ENCODE assay signal across 2 mouse cellular contexts in the genomic region with DNA sequence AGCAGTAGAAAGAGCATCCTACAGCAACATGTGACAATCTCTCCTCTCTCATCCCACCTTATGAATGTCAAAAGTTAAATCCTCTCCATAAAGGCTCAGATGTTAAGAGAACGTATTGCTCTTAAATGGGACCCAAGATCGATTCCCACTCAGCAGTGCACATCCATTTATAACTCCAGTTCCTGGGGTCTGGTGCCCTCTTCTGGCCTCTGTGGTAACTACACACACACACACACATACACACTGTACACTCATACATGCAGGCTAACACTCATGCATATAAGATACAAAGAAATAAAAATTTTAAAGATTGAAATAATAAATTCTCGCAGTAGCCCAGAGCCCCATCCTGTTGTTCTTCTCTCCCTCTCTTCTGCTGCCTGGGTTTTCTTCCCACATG.
TF ChIP-seq lines count a peak whose summit lies in the region.

No protein-coding gene starts in this region.

TF ChIP-seq in CH12.LX, 34 proteins besides CTCF, POLR2A, EP300 and RAD21:
- TF ChIP-seq USF1 (IDR thresholded peaks at IDR 0.05; ENCODE audit: low read depth, low read length) (no peak), JUN (IDR thresholded peaks at IDR 0.05; ENCODE audit: insufficient read depth, low read depth, low read length) (no peak), TBP (conservative IDR thresholded peaks at IDR 0.05; ENCODE audit: low read depth, low read length) (no peak), CHD2 (IDR thresholded peaks at IDR 0.05; ENCODE audit: low read length) (no peak), GABPA (IDR thresholded peaks at IDR 0.05; ENCODE audit: insufficient replicate concordance, low read depth, low read length) (no peak), MAFK (IDR thresholded peaks at IDR 0.05; ENCODE audit: insufficient replicate concordance, low read length) (no peak), SIN3A (IDR thresholded peaks at IDR 0.05; ENCODE audit: low read length) (no peak), MAZ (IDR thresholded peaks at IDR 0.05; ENCODE audit: low read depth, low read length) (no peak), USF2 (conservative IDR thresholded peaks at IDR 0.05; ENCODE audit: low read depth, low read length) (no peak), MAX (IDR thresholded peaks at IDR 0.05; ENCODE audit: low read length) (no peak), ZMIZ1 (IDR thresholded peaks at IDR 0.05; ENCODE audit: low read depth, low read length) (no peak), RCOR1 (conservative IDR thresholded peaks at IDR 0.05; ENCODE audit: low read depth, low read length) (no peak), KAT2A (IDR thresholded peaks at IDR 0.05; ENCODE audit: insufficient replicate concordance, low read length) (no peak), NELFE (IDR thresholded peaks at IDR 0.05; ENCODE audit: low read depth, low read length) (no peak), E2F4 (IDR thresholded peaks at IDR 0.05; ENCODE audit: insufficient replicate concordance, low read depth, low read length) (no peak), NRF1 (IDR thresholded peaks at IDR 0.05; ENCODE audit: low read depth, low read length) (no peak), ETS1 (conservative IDR thresholded peaks at IDR 0.05; ENCODE audit: low read depth, low read length) (no peak), UBTF (IDR thresholded peaks at IDR 0.05; ENCODE audit: low read depth, low read length) (no peak)

TF ChIP-seq in MEL, 35 proteins besides CTCF, POLR2A, EP300 and RAD21 (continued from another document):
- no peak for TF ChIP-seq NELFE (IDR thresholded peaks at IDR 0.05; ENCODE audit: low read depth, low read length)
- TF ChIP-seq MXI1 (IDR thresholded peaks at IDR 0.05; ENCODE audit: low read depth, low read length) = no peak
- TF ChIP-seq BHLHE40 (IDR thresholded peaks at IDR 0.05; ENCODE audit: borderline replicate concordance, low read depth, low read length) = no peak
- no peak for TF ChIP-seq POLR2AphosphoS5 (IDR thresholded peaks at IDR 0.05; ENCODE audit: borderline replicate concordance, low read depth, low read length)
- no peak for TF ChIP-seq MYB (IDR thresholded peaks at IDR 0.05; ENCODE audit: low read depth, low read length)
- TF ChIP-seq MEF2A (IDR thresholded peaks at IDR 0.05; ENCODE audit: extremely low read depth, insufficient replicate concordance, low read depth, low read length, poor library complexity, severe bottlenecking) = no peak
- TF ChIP-seq ZMIZ1 (IDR thresholded peaks at IDR 0.05; ENCODE audit: low read depth, low read length) = no peak
- TF ChIP-seq POLR2AphosphoS2 (IDR thresholded peaks at IDR 0.05; ENCODE audit: low read length) = no peak
- no peak for TF ChIP-seq KAT2A (conservative IDR thresholded peaks at IDR 0.05; ENCODE audit: low read depth, low read length)
- TF ChIP-seq CHD1 (IDR thresholded peaks at IDR 0.05; ENCODE audit: low read depth, low read length) = no peak
- TF ChIP-seq TCF12 (IDR thresholded peaks at IDR 0.05; ENCODE audit: low read depth, low read length) = no peak
